Mouse (Mus musculus) MEL-GATA-1-ER (cell line): ENCODE measurements around the gene Otop2.

Experiments
- DNase-seq: peaks from one replicate; pipeline ENCODE4 v3.0.0-alpha.2; 2012; ENCODE audit warnings: low read depth; ENCODE audit errors: extremely low read depth

Otop2 gene

DNA sequence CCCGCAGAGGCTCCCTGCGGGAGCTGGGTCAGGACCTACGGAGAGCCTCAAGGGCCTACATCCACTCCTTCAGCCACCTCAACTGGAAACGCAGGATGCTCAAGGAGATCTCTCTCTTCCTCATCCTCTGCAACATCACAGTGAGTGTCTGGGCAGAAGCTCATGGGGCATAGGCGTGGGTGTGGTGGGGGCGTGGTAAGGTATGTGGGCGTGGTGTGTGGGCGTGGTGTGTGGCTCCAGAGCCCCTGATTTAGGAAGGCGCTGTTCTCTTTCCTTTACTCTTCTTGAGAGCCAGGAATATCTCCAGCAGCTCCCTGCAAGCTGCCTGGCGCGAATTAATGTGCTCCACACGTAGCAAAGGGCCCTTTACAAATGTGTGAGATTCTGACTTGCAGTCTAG, 38.0 kb downstream of the Otop2 start:
- DNase-seq, result no peak

DNA sequence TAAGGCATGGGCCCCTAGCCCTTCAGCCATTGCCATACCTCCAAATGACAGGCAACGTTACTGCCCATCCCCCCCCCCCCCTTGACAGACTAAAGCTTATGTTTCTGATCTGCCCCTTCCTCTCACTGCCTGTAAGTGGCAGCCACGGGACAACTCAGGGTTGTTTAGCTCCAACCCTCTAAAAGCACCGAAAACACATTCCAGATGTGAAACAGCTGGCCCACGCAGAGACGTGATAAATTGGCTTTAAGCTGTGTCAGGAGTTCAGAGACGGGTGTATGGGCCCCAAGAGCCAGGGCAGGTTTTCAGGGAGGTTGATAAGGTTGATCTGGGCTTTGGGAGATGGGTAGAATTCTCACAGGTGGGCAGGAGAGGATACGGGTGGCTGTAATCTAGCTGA, 38.6 kb downstream of the Otop2 start:
- no peak for DNase-seq

DNA sequence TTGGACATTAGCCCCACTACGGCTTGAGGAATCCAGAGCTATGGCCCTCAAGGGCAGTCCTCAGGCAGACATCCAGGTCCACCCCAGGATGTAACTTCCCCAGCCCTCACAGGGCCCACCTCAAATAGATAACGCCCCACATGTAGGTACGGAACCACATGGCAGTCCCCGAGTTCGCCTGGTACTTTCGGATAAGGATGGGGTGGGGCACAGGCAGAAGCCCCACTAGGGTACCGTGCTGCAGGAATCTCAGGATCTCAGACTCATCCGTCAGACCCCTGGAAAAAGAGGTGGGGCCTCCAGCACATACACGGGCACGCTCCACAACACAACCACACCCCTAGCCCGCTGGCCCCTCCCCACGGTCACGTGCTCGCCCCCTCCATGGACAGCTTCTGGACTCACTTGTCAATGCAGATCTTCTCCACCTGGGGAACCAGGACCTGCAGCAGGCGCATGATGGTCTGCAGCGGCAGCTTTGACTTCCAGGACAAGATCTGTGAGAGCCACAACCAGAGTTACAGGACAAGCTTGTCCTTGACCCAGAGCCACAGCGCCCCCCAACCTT, 41.8 kb downstream of the Otop2 start:
- DNase-seq, result peak; percentile 47

DNA sequence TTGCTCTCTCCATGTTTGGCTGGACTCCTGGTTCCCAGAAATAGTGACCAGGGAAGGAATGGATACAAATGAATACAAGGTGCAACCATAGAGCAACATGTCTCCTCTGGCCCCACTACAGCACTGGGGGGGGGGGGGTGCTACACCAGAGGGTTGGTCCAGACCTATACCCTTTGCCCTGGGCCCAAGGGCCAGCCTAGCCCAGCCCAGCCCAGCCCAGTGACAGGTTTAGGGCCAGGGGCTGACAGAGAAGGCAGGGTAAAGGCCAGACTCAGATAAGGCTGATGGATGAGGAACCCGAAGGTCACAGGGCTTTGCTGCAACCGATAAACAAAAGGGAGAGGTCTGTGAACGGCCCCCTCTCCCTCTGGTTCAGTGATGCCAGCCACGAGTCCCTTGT, 43.0 kb downstream of the Otop2 start:
- no peak for DNase-seq

DNA sequence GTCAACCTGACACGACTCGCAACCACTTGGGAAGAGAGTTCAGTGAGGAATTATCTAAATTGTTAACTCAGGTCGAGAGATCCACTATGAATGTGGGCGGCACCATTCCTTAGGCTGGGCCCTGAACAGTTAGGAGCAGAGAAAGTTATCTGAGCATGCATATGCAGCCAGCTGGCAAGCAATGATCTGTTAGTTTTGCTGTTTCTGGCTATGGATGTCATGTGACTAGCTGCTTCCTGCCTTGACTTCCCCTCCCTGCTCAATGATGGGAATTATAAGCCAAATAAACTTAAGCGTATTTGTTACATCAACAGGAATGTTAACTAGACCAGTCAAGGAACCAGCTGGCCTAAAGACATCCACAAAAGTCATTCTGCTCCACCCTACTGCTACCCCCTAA, 46.4 kb downstream of the Otop2 start:
- no peak for DNase-seq

DNA sequence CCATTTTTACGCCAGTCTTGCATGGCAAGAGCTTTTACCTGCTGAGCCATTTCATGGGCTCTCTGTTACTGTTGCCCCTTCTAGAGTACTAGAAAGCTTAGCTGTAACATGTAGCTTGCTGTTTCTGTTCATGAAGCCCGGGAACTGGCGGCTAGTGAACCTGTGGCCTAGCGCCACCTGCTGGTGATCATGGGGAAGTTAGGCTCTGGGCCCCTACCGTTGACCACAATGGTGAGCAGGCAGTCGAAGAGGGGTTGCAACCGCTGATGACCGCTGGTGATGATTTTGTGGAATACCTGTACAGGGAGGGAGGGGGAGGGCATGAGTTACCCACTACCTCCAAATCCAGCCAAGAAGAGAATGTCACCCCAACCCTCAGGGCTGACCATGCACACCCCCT, 47.2 kb downstream of the Otop2 start:
- DNase-seq, result peak; percentile 49

DNA sequence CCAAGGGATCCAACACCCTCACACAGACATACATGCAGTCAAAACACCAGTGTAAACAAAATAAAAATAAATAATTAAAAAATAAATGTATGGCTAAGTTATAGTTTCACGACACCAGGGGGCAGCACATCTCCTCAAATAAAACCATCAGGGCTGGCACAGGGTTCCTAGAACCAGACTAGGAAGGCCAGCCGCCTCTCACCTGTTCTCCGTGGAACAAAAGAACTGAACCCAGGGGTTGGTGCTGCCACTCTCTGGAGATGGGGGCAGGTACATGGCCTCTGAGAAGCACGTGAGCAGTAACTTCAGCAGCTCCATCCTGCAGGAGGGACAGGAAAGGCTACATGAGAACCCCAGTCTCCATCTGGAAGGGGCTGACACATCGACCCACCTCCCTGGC, 51.5 kb downstream of the Otop2 start:
- no peak for DNase-seq

DNA sequence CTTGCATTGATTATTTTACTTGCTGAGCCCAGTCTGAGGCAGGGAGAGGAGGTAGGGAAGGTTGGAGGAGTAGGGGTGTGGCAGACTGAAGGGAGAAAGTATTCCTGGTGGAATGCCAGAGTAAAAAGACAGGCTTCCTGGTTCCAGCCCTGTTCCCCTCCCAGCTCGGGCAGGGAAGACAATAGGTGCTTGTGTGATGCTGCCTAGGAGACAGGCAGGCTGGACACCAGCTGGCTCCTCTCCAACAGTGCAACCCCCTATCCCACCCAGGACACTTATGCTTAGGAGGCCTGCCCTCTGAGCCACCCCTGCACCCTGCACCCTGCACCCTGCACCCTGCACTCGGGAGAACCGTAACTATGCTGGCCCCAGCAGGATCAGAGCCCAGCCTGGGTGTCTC, 52.3 kb downstream of the Otop2 start:
- DNase-seq, result no peak

DNA sequence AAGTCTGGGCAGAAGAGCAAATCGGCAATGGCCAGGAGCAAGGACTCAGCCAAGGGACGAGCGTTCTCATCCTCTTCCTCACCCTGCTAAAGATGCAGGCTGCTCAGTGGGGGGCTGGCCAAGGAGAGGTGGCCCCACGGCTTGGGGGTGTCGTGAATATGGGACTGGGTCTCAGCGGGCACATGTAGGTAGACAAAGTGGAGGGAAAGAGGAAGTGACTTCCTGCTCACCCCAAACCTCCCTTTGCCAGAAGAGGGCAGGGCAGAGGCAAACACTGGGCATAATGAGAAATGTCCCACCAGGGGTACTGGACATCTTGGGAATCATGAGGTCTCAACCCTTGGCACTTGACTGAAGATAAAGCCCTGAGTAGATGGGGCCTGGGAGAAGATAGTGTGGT, 52.8 kb downstream of the Otop2 start:
- no peak for DNase-seq

DNA sequence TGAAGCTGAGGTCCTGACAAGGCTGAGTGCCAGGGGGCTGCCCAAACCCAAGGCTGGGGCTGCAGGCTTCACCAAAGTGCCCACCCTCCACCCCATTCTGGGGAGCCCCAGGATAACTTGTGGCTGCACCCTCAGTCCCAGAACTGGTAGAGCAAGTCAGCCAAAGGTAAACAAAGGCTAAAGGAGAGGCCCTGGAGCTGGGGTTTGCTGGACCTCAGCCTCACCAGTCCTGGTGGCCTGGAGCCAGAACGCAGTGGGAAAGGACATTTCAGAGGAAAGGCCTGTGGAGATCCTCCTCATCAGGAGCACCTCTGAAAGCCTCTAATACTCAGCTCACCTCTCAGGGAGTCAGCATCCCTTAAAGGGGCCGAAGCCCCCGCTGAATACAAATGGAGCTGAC, 57.2 kb downstream of the Otop2 start:
- no peak for DNase-seq

DNA sequence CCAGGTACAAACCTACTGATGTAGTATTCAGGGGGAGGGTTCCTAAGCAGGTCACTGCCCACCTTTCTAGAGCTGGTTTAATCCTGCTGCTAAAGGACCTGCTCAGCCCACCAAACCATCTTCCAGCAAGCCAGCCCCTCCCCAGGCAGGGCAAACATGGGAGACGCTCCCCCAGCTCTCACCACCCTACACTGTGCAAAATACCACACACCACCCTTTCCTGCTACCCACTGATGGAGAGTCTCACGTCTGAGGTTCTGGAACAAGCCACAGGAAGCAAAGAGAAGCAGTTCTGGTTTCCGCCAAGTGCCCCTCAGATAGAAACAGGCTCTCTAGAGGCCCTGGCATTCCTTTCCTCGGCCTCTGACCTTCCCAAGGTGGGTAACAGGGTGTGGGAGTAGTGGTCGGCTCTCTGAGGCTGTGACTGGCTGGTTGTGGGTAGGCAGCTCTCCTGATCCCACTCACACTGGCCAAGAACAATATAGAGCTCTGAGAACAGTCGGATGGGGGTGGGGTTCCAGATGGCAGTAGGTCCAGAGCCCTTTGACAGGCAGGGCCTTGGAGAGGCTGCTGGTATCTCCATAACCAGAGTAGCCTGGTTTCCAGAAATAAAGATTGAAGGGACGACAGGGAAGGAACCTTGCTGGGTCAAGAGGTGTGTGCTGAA, 59.2 kb downstream of the Otop2 start:
- DNase-seq, result no peak

DNA sequence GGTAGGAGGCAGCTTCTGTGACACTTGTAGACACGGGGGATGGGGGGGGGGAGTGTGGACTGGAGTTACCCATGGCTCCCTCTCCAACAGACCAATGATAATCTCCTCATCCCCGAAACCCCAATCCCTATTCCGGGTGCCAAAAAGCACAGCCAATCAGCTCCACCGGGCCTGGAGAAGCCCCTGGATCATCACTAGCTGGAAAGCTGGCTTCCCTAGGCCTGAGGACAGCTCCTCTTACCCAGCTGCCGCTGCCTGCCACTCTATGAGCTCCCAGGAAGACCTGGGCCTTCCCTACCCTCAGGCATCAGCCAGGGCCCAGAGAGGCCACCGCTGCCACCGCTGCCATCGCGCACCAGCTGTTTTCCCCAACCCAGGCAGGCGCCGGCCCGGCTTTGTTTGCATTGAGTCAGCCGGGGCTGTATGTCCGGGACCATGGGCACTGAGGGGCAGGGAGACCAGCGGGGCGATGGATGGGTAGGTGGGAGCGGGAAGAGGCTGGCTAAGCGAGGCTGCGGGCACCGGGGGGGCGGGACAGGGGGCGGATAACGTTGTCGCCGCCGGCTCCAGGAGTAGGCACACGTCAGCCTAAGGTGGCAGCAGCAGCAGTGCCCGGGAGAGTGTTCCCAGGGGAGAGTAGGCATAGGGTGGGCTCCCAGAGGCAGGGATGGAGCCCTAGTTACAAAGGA, 59.9 kb downstream of the Otop2 start:
- no peak for DNase-seq

DNA sequence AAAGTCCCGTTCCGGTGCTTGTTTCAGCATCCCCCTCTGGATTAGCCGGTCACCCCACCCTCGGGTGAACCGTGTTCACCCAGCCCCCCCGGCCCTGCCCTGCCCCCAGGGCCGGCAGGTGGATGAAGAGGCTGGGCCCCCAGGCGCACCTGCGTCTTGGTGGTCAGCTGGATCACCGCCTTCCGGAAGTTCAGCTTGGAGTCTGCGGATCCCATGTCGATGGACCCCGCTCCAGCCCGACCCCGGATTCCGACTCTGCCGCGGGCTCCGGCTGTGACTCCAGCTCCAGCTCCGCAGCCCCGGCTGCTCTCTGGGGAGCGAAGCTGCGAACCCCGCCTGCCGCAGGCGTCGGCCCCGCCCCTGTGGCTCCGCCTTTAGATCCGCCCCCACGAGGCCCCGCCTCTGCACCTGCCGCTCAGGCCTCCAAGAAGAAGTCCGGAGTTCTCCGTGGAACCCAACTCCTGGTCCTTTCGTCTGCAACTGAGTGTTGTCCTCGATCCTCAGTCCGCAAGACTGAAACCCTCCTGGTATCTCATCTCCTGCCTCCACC, 60.5 kb downstream of the Otop2 start, which contains the start of gene Hid1:
Gene Hid1 (minus strand): TSS at position 362 of the 550 bp plus-strand sequence.
- DNase-seq, result no peak

DNA sequence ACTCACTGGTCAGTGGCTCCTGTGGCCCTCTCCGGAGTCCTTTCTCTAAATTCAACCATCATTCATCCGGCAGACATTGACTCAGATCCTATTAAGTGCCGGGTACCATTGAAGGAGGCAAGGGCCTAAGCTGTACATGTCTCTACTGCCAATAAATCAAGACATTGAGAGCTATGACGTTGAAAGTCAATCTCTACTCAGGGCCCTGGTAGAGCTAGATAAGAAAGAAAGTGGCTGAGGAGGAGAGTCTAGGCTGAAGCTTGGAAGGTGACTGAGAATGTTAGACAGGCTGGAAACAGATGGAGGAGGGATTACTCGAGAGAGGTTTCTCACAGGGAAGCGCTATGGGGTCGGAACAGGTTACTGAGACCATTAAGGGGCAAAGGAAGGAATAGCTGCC, 63.4 kb downstream of the Otop2 start:
- DNase-seq, result no peak

DNA sequence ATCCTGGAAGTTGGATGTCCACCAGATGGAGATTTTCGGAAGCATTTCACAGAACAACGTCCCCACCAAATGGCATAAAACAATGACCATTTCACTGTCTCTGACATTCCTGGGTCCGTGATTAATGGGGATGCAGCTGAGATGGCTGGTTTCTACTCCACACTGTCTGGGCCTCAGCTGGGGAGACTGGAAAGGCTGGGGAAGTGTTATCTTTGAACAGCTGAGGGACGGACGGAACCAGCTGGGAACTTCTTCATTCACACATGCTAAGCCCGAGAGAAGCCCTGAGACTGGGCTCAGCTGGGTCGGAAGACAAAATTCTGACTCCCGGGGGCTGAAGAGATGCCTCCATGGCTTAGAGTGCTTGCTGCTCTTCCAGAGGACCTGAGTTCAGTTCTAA, 64.4 kb downstream of the Otop2 start:
- DNase-seq, result no peak

DNA sequence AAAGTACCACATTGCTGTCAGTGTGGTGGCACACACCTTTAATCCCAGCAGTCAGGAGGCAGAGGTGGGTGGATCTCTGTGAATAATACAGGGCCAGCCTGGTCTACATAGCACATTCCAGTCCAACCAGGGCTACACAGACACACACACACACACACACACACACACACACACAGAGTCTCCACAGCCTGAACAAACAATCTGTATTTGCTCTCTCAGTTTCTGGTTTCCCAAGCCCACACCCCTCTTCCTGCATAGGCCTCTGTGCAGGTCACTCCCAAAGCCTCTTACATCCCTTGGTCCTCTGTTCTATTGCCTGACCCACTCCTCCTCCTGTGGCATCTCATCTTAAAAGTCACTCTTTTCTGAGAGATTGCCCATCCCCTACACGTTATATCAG, 65.1 kb downstream of the Otop2 start:
- no peak for DNase-seq

DNA sequence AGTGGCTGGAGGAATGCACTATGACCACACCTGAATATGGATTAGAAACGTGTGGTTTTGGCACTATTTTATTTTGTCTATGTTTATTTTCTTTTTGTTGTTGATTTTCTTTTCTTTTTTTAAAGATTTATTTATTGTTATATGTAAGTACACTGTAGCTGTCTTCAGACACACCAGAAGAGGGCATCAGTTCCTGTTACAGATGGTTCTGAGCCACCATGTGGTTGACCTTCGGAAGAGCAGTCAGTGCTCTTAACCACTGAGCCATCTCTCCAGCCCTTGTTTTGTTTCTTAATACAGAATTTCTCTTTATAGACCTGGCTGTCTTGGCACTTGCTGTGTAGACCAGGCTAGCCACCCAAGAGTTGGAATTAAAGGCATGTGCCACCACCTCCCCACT, 65.8 kb downstream of the Otop2 start:
- DNase-seq, result no peak

DNA sequence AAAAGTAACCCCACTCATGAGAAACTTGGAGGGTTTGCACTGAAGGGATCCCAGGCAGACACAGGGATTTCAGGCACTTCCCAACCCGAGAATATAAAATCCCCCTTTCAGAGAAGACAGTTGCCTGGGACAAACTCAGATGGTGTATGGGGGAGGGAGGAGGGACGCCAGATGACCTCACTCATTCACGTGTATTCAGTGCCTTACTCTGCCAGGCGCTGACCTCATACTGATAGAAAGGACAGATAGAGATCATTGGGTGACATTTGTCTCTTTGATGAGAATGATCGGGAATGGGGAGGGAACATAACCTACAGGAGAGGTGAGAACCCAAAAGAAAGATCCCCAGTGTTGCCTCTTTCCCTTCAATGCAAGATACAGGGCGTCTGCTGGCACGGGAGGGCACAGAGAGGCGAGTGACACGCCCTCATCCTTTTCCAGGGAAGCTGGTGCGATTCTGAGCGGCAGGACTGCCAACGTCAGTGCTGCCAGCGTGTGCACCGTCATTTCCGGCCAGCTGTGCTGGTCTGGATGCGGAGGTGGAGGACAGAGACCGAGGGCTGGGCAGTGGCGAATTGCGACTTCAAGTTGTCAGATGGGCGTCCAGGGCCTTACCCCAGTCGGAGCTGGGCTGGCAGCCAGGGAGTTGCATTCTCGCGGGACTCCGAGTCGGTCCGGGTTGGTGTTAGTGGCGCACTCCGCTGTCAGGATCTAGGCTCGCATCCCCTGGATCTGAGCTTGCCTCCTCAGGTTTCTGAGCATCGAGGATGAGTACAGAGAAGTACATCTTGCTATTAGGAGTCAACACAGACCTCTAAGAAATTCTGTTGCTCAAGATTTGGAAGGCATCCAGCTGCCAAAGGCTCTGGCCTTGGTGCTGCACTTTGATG, 67.1 kb downstream of the Otop2 start:
- no peak for DNase-seq

DNA sequence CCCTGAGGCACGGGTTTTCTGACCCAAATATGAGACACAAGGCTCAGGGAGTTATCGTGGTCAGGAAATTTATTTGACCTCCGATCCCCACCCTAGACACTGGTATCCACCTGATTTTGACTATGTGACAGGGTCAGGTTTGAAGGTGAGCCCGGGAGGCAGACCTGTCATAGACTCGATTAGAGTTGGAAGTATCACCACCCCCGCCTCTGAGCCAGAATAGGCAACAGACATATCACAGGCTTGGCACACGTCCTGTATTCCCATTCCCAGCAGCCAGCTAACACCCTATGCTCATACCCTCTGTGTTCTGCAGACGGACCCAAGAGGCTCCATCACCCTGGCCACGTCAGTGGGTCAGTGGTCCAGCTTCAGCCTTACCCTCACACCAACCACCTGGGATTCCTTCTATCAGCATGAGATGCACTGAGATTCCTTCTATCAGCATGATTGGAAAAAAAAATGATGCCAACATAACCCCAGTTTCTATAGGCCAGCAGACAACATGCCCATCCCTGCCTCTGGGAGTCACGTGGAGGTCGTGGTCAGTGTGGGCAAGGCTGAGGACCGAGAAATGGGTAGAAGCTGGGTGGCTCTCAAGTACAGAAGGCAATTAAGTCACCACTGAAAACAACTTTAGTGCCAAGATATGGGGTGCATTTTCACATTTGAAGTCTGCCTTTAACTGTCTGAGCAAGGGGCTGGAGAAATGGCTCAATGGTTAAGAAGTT, 67.9 kb downstream of the Otop2 start:
- DNase-seq, result no peak

DNA sequence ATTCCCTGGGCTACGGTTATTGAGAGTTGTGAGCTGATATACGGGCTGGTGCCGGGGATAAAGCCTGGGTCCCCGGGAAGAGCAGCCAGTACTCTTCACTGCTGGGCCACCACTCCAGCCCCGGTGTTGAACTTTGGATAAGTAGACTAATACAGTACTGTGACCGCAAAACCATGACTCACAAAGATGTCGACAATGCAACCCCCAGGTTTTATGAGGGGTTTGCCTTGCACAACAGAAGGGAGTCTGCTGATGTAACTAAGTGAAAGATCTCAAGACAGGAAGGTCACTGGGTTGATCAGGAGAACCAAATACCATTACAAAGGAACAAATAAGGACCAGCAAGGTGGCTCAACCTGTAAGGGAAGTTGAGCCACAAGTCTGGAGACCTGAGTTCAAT, 69.8 kb downstream of the Otop2 start:
- DNase-seq, result no peak

DNA sequence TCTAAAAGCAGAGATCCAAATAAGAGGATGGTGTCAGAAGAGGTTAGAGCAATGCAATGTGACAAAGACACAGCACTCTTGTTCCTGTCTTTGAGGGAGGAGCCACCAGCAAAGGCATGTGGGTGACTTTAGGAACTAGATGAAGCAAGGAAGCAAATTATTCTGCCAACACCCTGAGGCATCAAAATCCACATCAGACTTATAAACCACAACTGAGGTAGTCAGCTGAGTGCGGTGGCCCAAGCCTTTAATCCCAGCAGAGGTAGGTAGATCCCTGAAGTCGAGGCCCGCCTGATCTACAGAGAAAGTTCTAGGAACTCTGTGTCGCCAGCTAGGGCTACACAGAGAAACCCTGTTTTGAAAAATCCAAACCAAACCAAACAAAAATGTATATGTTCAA, 70.3 kb downstream of the Otop2 start:
- DNase-seq, result no peak
